Mouse (Mus musculus) CH12.LX (cell line): ENCODE data around the gene Dock11.

ENCODE experiments used
- CHD2 ChIP-seq: IDR thresholded peaks from 2 replicates; pipeline ENCODE4 v1.6.1; 2011; ENCODE audit warnings: low read length, improper control_type of control experiment
- CTCF ChIP-seq, 2 experiments: IDR thresholded peaks in 1 of 2; conservative IDR thresholded peaks in 1 of 2; 2 replicates each; pipeline ENCODE4 v1.5.1; 2011 to 2012; ENCODE audit warnings: low read depth in 2 of 2, low read length in 2 of 2, improper control_type of control experiment in 1 of 2, inconsistent platforms in 1 of 2, mild to moderate bottlenecking in 1 of 2, moderate library complexity in 1 of 2
- EP300 ChIP-seq: IDR thresholded peaks from 2 replicates; pipeline ENCODE4 v1.6.1; 2011; ENCODE audit warnings: low read length, improper control_type of control experiment
- HCFC1 ChIP-seq: IDR thresholded peaks from 2 replicates; pipeline ENCODE4 v1.6.1; 2012; ENCODE audit warnings: low read depth, mild to moderate bottlenecking, inconsistent platforms, low read length, improper control_type of control experiment
- JUND ChIP-seq: conservative IDR thresholded peaks from 2 replicates; pipeline ENCODE4 v1.6.1; 2011; ENCODE audit warnings: low read depth, low read length, improper control_type of control experiment
- MAZ ChIP-seq: IDR thresholded peaks from 2 replicates; pipeline ENCODE4 v1.6.1; 2012; ENCODE audit warnings: low read depth, mild to moderate bottlenecking, inconsistent platforms, low read length, improper control_type of control experiment, moderate library complexity
- MXI1 ChIP-seq: IDR thresholded peaks from 2 replicates; pipeline ENCODE4 v1.6.1; 2011; ENCODE audit warnings: mild to moderate bottlenecking, low read depth, low read length, improper control_type of control experiment
- POLR2A ChIP-seq: IDR thresholded peaks from 2 replicates; pipeline ENCODE4 v1.6.1; 2011; ENCODE audit warnings: low read depth, mild to moderate bottlenecking, improper control_type of control experiment, low read length
- SIN3A ChIP-seq: IDR thresholded peaks from 2 replicates; pipeline ENCODE4 v1.6.1; 2012; ENCODE audit warnings: low read length, improper control_type of control experiment, inconsistent platforms
- ZKSCAN1 ChIP-seq: IDR thresholded peaks from 2 replicates; pipeline ENCODE4 v1.6.1; 2012; ENCODE audit warnings: low read depth, inconsistent platforms, low read length, improper control_type of control experiment, borderline replicate concordance

GRCm38 (mm10) chrX:36045731-36046130 lies 157.1 kb downstream of the Dock11 start:
- TF ChIP-seq SIN3A (no peak), POLR2A (no peak), ZKSCAN1 (no peak), JUND (no peak), CHD2 (no peak), EP300 (no peak), MXI1 (no peak), HCFC1 (no peak), CTCF (conservative IDR thresholded peaks at IDR 0.05 in 1 of 2, IDR thresholded peaks at IDR 0.05 in 1 of 2; ENCODE audit: low read depth in 2 of 2, low read length in 2 of 2) (no peak), MAZ (no peak)
